In the genomic region with DNA sequence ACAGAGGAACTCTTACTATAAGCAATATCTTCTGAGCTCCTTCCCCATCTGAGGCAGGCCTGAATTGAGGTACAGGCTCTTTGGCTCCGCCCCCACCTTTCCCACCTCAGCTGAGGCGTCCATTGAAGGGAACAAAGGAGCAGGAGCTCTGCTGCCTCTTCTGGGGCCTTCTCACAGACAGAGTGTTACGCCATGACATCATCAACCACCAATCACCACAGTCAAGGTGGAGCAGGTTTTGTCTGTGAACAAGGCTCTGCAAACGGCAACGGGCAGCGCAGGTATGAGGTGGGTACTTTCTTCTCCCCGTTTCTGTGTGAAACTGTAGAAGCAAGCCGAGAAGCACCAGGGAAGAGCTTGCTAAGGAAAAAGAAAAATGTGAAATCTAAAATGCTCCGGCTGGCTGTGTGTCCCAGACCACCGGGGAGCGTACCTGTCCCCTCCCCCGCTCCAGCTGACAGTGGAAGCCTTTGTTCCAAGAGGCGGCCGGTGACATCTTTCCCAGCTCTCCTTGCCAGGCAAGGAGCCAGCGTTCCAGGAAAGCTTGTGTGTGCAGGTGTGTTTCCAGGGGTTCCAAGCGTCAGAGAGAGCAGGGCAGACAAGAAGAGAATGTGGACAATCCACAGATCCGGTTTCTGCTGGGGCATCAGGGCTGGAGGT, we compare ENCODE assay signal across 8 mouse cellular contexts.
A peak's percentile ranks its signal among the peaks of the same experiment; 100 is the strongest.
DNase-seq lines count a peak whose midpoint lies in the region; ATAC-seq and TF ChIP-seq lines count a peak whose summit lies in the region.

No protein-coding gene starts in this region.

- H3K27me3 ChIP-seq in heart, embryonic 15.5 days: no peaks in the 10 kb centered on the region
- no peaks in the 10 kb centered on the region for H3K27me3 ChIP-seq in intestine, postnatal 0 days (replicated peaks; ENCODE audit: control insufficient read depth, insufficient read depth, low read length)
- H3K27me3 ChIP-seq in liver, postnatal 0 days (ENCODE audit: insufficient read depth, low read length): no peaks in the 10 kb centered on the region
- no peaks in the 10 kb centered on the region for H3K27me3 ChIP-seq in stomach, postnatal 0 days (ENCODE audit: control insufficient read depth, insufficient read depth, low read length)

- H3K4me3 ChIP-seq in heart, embryonic 15.5 days: no peak overlapping the region
- peak overlapping the region; percentile 26 for H3K4me3 ChIP-seq in intestine, postnatal 0 days (ENCODE audit: low read depth, low read length)
- peak overlapping the region; percentile 11; the same call in 1 of the 2 replicates for H3K4me3 ChIP-seq in liver, postnatal 0 days (ENCODE audit: low read depth, low read length)
- H3K4me3 ChIP-seq in stomach, postnatal 0 days (ENCODE audit: low read depth, low read length): peak overlapping the region; percentile 26; the same call in 1 of the 2 replicates

- H3K9ac ChIP-seq in heart, embryonic 15.5 days: no peak overlapping the region
- H3K9ac ChIP-seq in intestine, postnatal 0 days (ENCODE audit: low read depth, low read length): peak overlapping the region; percentile 32
- H3K9ac ChIP-seq in liver, postnatal 0 days (replicated peaks): peak overlapping the region; percentile 41
- peak overlapping the region; percentile 35; the same call in 1 of the 2 replicates for H3K9ac ChIP-seq in stomach, postnatal 0 days (ENCODE audit: low read length)

- peak overlapping the region; percentile 26; the same call in 1 of the 2 replicates for H3K4me2 ChIP-seq in heart, embryonic 15.5 days
- H3K4me2 ChIP-seq in intestine, postnatal 0 days (replicated peaks; ENCODE audit: low read depth): peak overlapping the region; percentile 56
- H3K4me2 ChIP-seq in liver, postnatal 0 days (ENCODE audit: low read depth, low read length): peak overlapping the region; percentile 48
- peak overlapping the region; percentile 49 for H3K4me2 ChIP-seq in stomach, postnatal 0 days (replicated peaks; ENCODE audit: low read depth)

- peak overlapping the region; percentile 80 for H3K27ac ChIP-seq in heart, embryonic 15.5 days
- H3K27ac ChIP-seq in intestine, postnatal 0 days (ENCODE audit: low read depth, low read length): peak overlapping the region; percentile 93
- peak overlapping the region; percentile 75 for H3K27ac ChIP-seq in liver, postnatal 0 days (ENCODE audit: low read depth)
- peak overlapping the region; percentile 75 for H3K27ac ChIP-seq in stomach, postnatal 0 days (replicated peaks)

- TF ChIP-seq CTCF in intestine, postnatal 0 days (IDR thresholded peaks at IDR 0.05; ENCODE audit: low read depth): 0 out of 2 replicates have a peak, but pooled peaks have one; percentile 18
- no peak for TF ChIP-seq CTCF in liver, postnatal 0 days (IDR thresholded peaks at IDR 0.05; ENCODE audit: low read depth)
- TF ChIP-seq CTCF in stomach, postnatal 0 days (IDR thresholded peaks at IDR 0.05; ENCODE audit: low read depth): no peak

- WGBS in heart, embryonic 15.5 days: 36% methylated on average over 17 of the region's 17 CpGs
- 27% methylated on average over 17 of the region's 17 CpGs for WGBS in intestine, postnatal 0 days
- 68% methylated on average over 17 of the region's 17 CpGs for WGBS in liver, postnatal 0 days (ENCODE audit: insufficient replicate concordance)
- WGBS in stomach, postnatal 0 days: 38% methylated on average over 17 of the region's 17 CpGs

- H3K9me3 ChIP-seq in heart, embryonic 15.5 days (replicated peaks): no peaks in the 10 kb centered on the region
- no peaks in the 10 kb centered on the region for H3K9me3 ChIP-seq in intestine, postnatal 0 days (ENCODE audit: control insufficient read depth)
- H3K9me3 ChIP-seq in liver, postnatal 0 days (ENCODE audit: low read length): no peaks in the 10 kb centered on the region
- H3K9me3 ChIP-seq in stomach, postnatal 0 days (ENCODE audit: control insufficient read depth, low read length): no peaks in the 10 kb centered on the region

- H3K4me1 ChIP-seq in heart, embryonic 15.5 days (replicated peaks): peaks cover 76% of the 10 kb centered on the region
- peaks cover 6% of the 10 kb centered on the region for H3K4me1 ChIP-seq in intestine, postnatal 0 days (replicated peaks; ENCODE audit: control insufficient read depth, insufficient read depth, low read length)
- H3K4me1 ChIP-seq in liver, postnatal 0 days (ENCODE audit: insufficient read depth): peaks cover 39% of the 10 kb centered on the region
- H3K4me1 ChIP-seq in stomach, postnatal 0 days (replicated peaks; ENCODE audit: control insufficient read depth, insufficient read depth): peaks cover 15% of the 10 kb centered on the region

- ATAC-seq in heart, embryonic 15.5 days (replicated peaks; ENCODE audit: insufficient number of reproducible peaks, insufficient read depth, low FRiP score, low read depth): no peak
- peak; percentile 94 for ATAC-seq in intestine, postnatal 0 days
- peak; percentile 69 for ATAC-seq in liver, postnatal 0 days
- peak; percentile 88 for ATAC-seq in stomach, postnatal 0 days (ENCODE audit: low FRiP score, low TSS enrichment)
- ATAC-seq in megakaryocyte progenitor cell, adult 5-6 weeks (replicated peaks; ENCODE audit: poor library complexity): no peak

- DNase-seq in heart, postnatal 4 days: no peak
- peak; percentile 26 for DNase-seq in embryo, embryonic 10.5 days (ENCODE audit: low spot score)
- no peak for DNase-seq in liver, postnatal 0 days
- DNase-seq in stomach, postnatal 0 days (ENCODE audit: low spot score): peak; percentile 74
- no peak for DNase-seq in spleen, postnatal 14 days (ENCODE audit: low spot score in 2 of 2)

- no peak for TF ChIP-seq EP300 in liver, postnatal 0 days (IDR thresholded peaks at IDR 0.05; ENCODE audit: low read depth)
- no peak for TF ChIP-seq EP300 in stomach, postnatal 0 days (optimal IDR thresholded peaks at IDR 0.05)

- H3K36me3 ChIP-seq in heart, embryonic 15.5 days: no peaks in the 10 kb centered on the region
- no peaks in the 10 kb centered on the region for H3K36me3 ChIP-seq in intestine, postnatal 0 days (ENCODE audit: control insufficient read depth, insufficient read depth)
- no peaks in the 10 kb centered on the region for H3K36me3 ChIP-seq in liver, postnatal 0 days (replicated peaks; ENCODE audit: insufficient read depth, low read length)
- no peaks in the 10 kb centered on the region for H3K36me3 ChIP-seq in stomach, postnatal 0 days (ENCODE audit: control insufficient read depth, insufficient read depth, low read length)

Comparison
In these comparisons a context has a peak if more than half of its experiments do, and no peak if none do; other contexts are left out.
1. ATAC-seq: peak in intestine, postnatal 0 days (single experiment), liver, postnatal 0 days (single experiment) and stomach, postnatal 0 days (single experiment); none in heart, embryonic 15.5 days (single experiment) and megakaryocyte progenitor cell, adult 5-6 weeks (single experiment).
2. DNase-seq: peak in embryo, embryonic 10.5 days (single experiment) and stomach, postnatal 0 days (single experiment); none in heart, postnatal 4 days (single experiment), liver, postnatal 0 days (single experiment) and spleen, postnatal 14 days (0 of 2).
3. Peak in every context shown above with its lines, with median percentiles within 50 percentile points of each other: H3K27ac ChIP-seq and H3K4me2 ChIP-seq.